In the genomic region with DNA sequence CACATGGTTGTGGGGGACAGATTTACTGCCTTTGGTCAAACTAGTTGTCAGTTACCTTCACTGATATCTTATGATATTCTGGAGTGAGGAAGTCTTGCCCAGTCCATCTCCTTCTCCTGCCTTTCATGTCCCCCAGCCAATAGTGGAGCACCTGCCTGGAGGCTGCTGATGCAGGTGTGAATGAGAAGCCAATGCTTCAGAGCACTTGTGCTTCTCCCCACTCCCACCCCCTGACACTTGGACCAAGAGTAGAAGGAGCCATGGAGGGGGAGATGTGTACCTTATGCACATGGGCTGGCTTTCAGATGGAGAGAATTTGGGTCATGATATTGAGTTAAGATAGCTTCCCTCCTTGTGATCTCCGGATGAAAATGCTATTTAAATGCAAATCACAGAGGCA, we compare ENCODE assay signal across 29 mouse cellular contexts.
"Had no signal": no experiment of that assay in that cellular context is flagged by ENCODE, and none has a peak within 500 bp of the region (broad histone marks: within the 10 kb centered on the region; RNA-seq: fewer than 3 reads in every experiment).

No protein-coding gene starts in this region.

- H3K4me3 ChIP-seq: limb, embryonic 10.5 days; limb, embryonic 12.5 days; limb, embryonic 13.5 days; limb, embryonic 15.5 days; liver, embryonic 12.5 days; liver, embryonic 13.5 days; liver, embryonic 15.5 days; lung, embryonic 15.5 days; megakaryocyte, embryonic 14.5 days; midbrain, embryonic 12.5 days; midbrain, embryonic 13.5 days; midbrain, embryonic 15.5 days; myocyte; neural tube, embryonic 12.5 days had no signal

- H3K27me3 ChIP-seq: liver, embryonic 12.5 days; liver, embryonic 13.5 days; liver, embryonic 15.5 days; lung, embryonic 15.5 days; megakaryocyte, embryonic 14.5 days; midbrain, embryonic 13.5 days; midbrain, embryonic 15.5 days; neural tube, embryonic 12.5 days had no signal

- H3K36me3 ChIP-seq: limb, embryonic 10.5 days; limb, embryonic 12.5 days; limb, embryonic 13.5 days; limb, embryonic 15.5 days; liver, embryonic 12.5 days; liver, embryonic 13.5 days; liver, embryonic 15.5 days; lung, embryonic 15.5 days; midbrain, embryonic 12.5 days; midbrain, embryonic 13.5 days; midbrain, embryonic 15.5 days; neural tube, embryonic 12.5 days had no signal

- H3K4me1 ChIP-seq: limb, embryonic 13.5 days; limb, embryonic 15.5 days; liver, embryonic 12.5 days; liver, embryonic 13.5 days; liver, embryonic 15.5 days; lung, embryonic 15.5 days; megakaryocyte, embryonic 14.5 days; midbrain, embryonic 15.5 days; neural tube, embryonic 12.5 days had no signal

- H3K9ac ChIP-seq: limb, embryonic 12.5 days; limb, embryonic 13.5 days; limb, embryonic 15.5 days; liver, embryonic 12.5 days; liver, embryonic 13.5 days; liver, embryonic 14.5 days; liver, embryonic 15.5 days; liver, postnatal 0 days; lung, embryonic 14.5 days; lung, embryonic 15.5 days; midbrain, embryonic 12.5 days; midbrain, embryonic 13.5 days; midbrain, embryonic 15.5 days; neural tube, embryonic 12.5 days had no signal

- ATAC-seq: liver, embryonic 12.5 days; liver, postnatal 0 days; lung, postnatal 0 days; midbrain, embryonic 13.5 days; midbrain, embryonic 15.5 days; midbrain, embryonic 16.5 days had no signal

- H3K27ac ChIP-seq: limb, embryonic 10.5 days; limb, embryonic 12.5 days; limb, embryonic 13.5 days; limb, embryonic 15.5 days; liver, embryonic 12.5 days; liver, embryonic 13.5 days; liver, embryonic 14.5 days; liver, embryonic 15.5 days; lung, embryonic 15.5 days; macrophage; midbrain, embryonic 12.5 days; midbrain, embryonic 13.5 days; midbrain, embryonic 15.5 days; neural tube, embryonic 12.5 days had no signal

- DNase-seq: liver; liver, embryonic 13.5 days; liver, postnatal 0 days; lung, adult 18-20 months; lung, adult 2 months; lung, embryonic 14.5 days; lung, postnatal 10 days; lung, postnatal 14 days; lung, postnatal 36 days; lung, postnatal 4 days; midbrain, embryonic 14.5 days had no signal

- H3K4me2 ChIP-seq: limb, embryonic 12.5 days; limb, embryonic 13.5 days; limb, embryonic 15.5 days; liver, embryonic 11.5 days; liver, embryonic 12.5 days; liver, embryonic 13.5 days; liver, embryonic 15.5 days; lung, embryonic 14.5 days; lung, embryonic 15.5 days; midbrain, embryonic 12.5 days; midbrain, embryonic 13.5 days; midbrain, embryonic 15.5 days; neural tube, embryonic 12.5 days had no signal

- H3K9me3 ChIP-seq: limb, embryonic 10.5 days; limb, embryonic 12.5 days; limb, embryonic 13.5 days; limb, embryonic 15.5 days; liver, embryonic 12.5 days; liver, embryonic 13.5 days; liver, embryonic 15.5 days; lung, embryonic 15.5 days; midbrain, embryonic 12.5 days; midbrain, embryonic 13.5 days; midbrain, embryonic 15.5 days; neural tube, embryonic 12.5 days had no signal
